ENCODE assay signal across 23 mouse cellular contexts in genomic region chr11:116055873-116056272, GRCm38 (mm10). TPM values are rescaled to one million over a fixed set of nuclear protein-coding genes. Genes with fewer than 3 reads are reported as not detected.
DNase-seq lines count a peak whose midpoint lies in the region; ATAC-seq lines count a peak whose summit lies in the region.
"Had no signal": no experiment of that assay in that cellular context is flagged by ENCODE, and none has a peak within 500 bp of the region (broad histone marks: within the 10 kb centered on the region; RNA-seq: fewer than 3 reads in every experiment).

No protein-coding gene starts in this region.

- H3K4me1 ChIP-seq in liver, embryonic 12.5 days: peaks cover 60% of the 10 kb centered on the region
- H3K4me1 ChIP-seq in liver, embryonic 11.5 days (replicated peaks; ENCODE audit: control insufficient read depth, insufficient read depth, low read length): peaks cover 35% of the 10 kb centered on the region
- peaks cover 52% of the 10 kb centered on the region for H3K4me1 ChIP-seq in liver, embryonic 15.5 days (replicated peaks)
- H3K4me1 ChIP-seq: embryonic facial prominence, embryonic 12.5 days; embryonic facial prominence, embryonic 15.5 days; forebrain, embryonic 10.5 days; forebrain, embryonic 13.5 days; hindbrain, embryonic 12.5 days; hindbrain, embryonic 15.5 days had no signal

- 66% methylated on average over 11 of the region's 11 CpGs for WGBS in liver, embryonic 12.5 days (ENCODE audit: insufficient replicate concordance)
- WGBS in liver, embryonic 11.5 days: 74% methylated on average over 11 of the region's 11 CpGs
- WGBS in liver, embryonic 15.5 days (ENCODE audit: insufficient replicate concordance): 56% methylated on average over 11 of the region's 11 CpGs

- H3K9ac ChIP-seq in liver, embryonic 12.5 days: no peak overlapping the region
- H3K9ac ChIP-seq in liver, embryonic 11.5 days (ENCODE audit: low read depth, low read length): no peak overlapping the region
- H3K9ac ChIP-seq in liver, embryonic 15.5 days: no peak overlapping the region
- H3K9ac ChIP-seq: embryonic facial prominence, embryonic 12.5 days; embryonic facial prominence, embryonic 15.5 days; forebrain, embryonic 13.5 days; hindbrain, embryonic 12.5 days; hindbrain, embryonic 15.5 days had no signal

- ATAC-seq in liver, embryonic 12.5 days: no peak
- ATAC-seq in liver, embryonic 11.5 days (replicated peaks; ENCODE audit: low FRiP score): no peak
- ATAC-seq in erythroid progenitor cell, adult 5-6 weeks (replicated peaks; ENCODE audit: low FRiP score, poor library complexity, severe bottlenecking): peak; percentile 58
- no peak for ATAC-seq in liver, embryonic 15.5 days (ENCODE audit: insufficient read depth)
- ATAC-seq: CD4-positive, CD25-positive, alpha-beta regulatory T cell, adult 4 months; forebrain, embryonic 13.5 days; forebrain, embryonic 16.5 days had no signal

- H3K4me3 ChIP-seq in liver, embryonic 12.5 days: no peak overlapping the region
- H3K4me3 ChIP-seq in liver, embryonic 11.5 days (ENCODE audit: low read depth, low read length): no peak overlapping the region
- no peak overlapping the region for H3K4me3 ChIP-seq in liver, embryonic 15.5 days (replicated peaks)
- H3K4me3 ChIP-seq: embryonic facial prominence, embryonic 12.5 days; embryonic facial prominence, embryonic 15.5 days; erythroblast, embryonic 14.5 days; forebrain, embryonic 10.5 days; forebrain, embryonic 13.5 days; hindbrain, embryonic 12.5 days; hindbrain, embryonic 15.5 days had no signal

- H3K9me3 ChIP-seq in liver, embryonic 12.5 days (replicated peaks): no peaks in the 10 kb centered on the region
- no peaks in the 10 kb centered on the region for H3K9me3 ChIP-seq in liver, embryonic 11.5 days (ENCODE audit: control insufficient read depth, low read length)
- no peaks in the 10 kb centered on the region for H3K9me3 ChIP-seq in liver, embryonic 15.5 days (replicated peaks)
- H3K9me3 ChIP-seq: embryonic facial prominence, embryonic 12.5 days; embryonic facial prominence, embryonic 15.5 days; forebrain, embryonic 10.5 days; forebrain, embryonic 13.5 days; hindbrain, embryonic 12.5 days; hindbrain, embryonic 15.5 days had no signal

- no peaks in the 10 kb centered on the region for H3K27me3 ChIP-seq in liver, embryonic 12.5 days (replicated peaks)
- no peaks in the 10 kb centered on the region for H3K27me3 ChIP-seq in liver, embryonic 11.5 days (replicated peaks; ENCODE audit: control insufficient read depth, insufficient read depth, low read length)
- H3K27me3 ChIP-seq in liver, embryonic 15.5 days: no peaks in the 10 kb centered on the region
- H3K27me3 ChIP-seq: embryonic facial prominence, embryonic 12.5 days; embryonic facial prominence, embryonic 15.5 days; forebrain, embryonic 13.5 days; hindbrain, embryonic 12.5 days; hindbrain, embryonic 15.5 days had no signal

- DNase-seq in liver, embryonic 11.5 days (ENCODE audit: low spot score): no peak
- DNase-seq in right cerebral cortex, postnatal 36 days (ENCODE audit: low spot score in 2 of 2): no peak
- DNase-seq in right cerebral cortex, postnatal 10 days (ENCODE audit: low spot score in 2 of 2): no peak
- DNase-seq: adrenal gland, adult 2 months; adrenal gland, postnatal 25 days; cerebellum, adult 18-20 months; cerebellum, adult 9-10 months; cerebellum, postnatal 25 days; gastrocnemius, postnatal 14 days; heart, adult 11 months had no signal

- H3K4me2 ChIP-seq in liver, embryonic 12.5 days: no peak overlapping the region
- H3K4me2 ChIP-seq in liver, embryonic 11.5 days: no peak overlapping the region
- H3K4me2 ChIP-seq in liver, embryonic 15.5 days: 0 out of 2 replicates have a peak overlapping the region, but pooled peaks have one; percentile 2
- H3K4me2 ChIP-seq: embryonic facial prominence, embryonic 12.5 days; embryonic facial prominence, embryonic 15.5 days; forebrain, embryonic 13.5 days; heart, embryonic 11.5 days; hindbrain, embryonic 12.5 days; hindbrain, embryonic 15.5 days had no signal

- peaks cover 99% of the 10 kb centered on the region for H3K36me3 ChIP-seq in liver, embryonic 12.5 days
- H3K36me3 ChIP-seq in liver, embryonic 11.5 days (ENCODE audit: control insufficient read depth, insufficient read depth, low read length): peaks cover 80% of the 10 kb centered on the region
- peaks cover 98% of the 10 kb centered on the region for H3K36me3 ChIP-seq in liver, embryonic 15.5 days (replicated peaks)

- H3K27ac ChIP-seq in liver, embryonic 12.5 days: peak overlapping the region; percentile 78; the same call in 1 of the 2 replicates
- no peak overlapping the region for H3K27ac ChIP-seq in liver, embryonic 11.5 days (ENCODE audit: low read depth, low read length)
- H3K27ac ChIP-seq in liver, embryonic 15.5 days (replicated peaks): no peak overlapping the region
- H3K27ac ChIP-seq: embryonic facial prominence, embryonic 12.5 days; embryonic facial prominence, embryonic 15.5 days; forebrain, embryonic 10.5 days; forebrain, embryonic 13.5 days; hindbrain, embryonic 12.5 days; hindbrain, embryonic 15.5 days had no signal

RNA-seq across cellular contexts. Expression of gene Unc13d, which starts 21.9 kb away (rescaled TPM):
- polyA plus RNA-seq in liver, embryonic 12.5 days (2016; fragmentation: Nextera tagmentation; extraction: Ambion mirVana): 48.9 and 50.1 TPM in 2 replicates
- polyA plus RNA-seq in liver, embryonic 11.5 days (2014; fragmentation: Nextera tagmentation; extraction: Ambion mirVana): 44.8 and 45.3 TPM in 2 replicates
- total RNA-seq in erythroid progenitor cell, adult 5-6 weeks (2015; ENCODE audit: low replicate concordance): 2.5 and 6.5 TPM in 2 replicates
- 1.9 and 2.1 TPM in 2 replicates for total RNA-seq in erythroid progenitor cell, adult 5-6 weeks (2017; ENCODE audit: low replicate concordance)
- polyA plus RNA-seq in liver, embryonic 15.5 days (2015; fragmentation: Nextera tagmentation; extraction: Ambion mirVana): 21.4 and 23.3 TPM in 2 replicates

RNA-seq across cellular contexts. Expression of gene Unk, which starts 25.8 kb away (rescaled TPM):
- 18.7 and 20.2 TPM in 2 replicates for polyA plus RNA-seq in liver, embryonic 12.5 days (2016; fragmentation: Nextera tagmentation; extraction: Ambion mirVana)
- 28.9 and 34.1 TPM in 2 replicates for polyA plus RNA-seq in liver, embryonic 11.5 days (2014; fragmentation: Nextera tagmentation; extraction: Ambion mirVana)
- 12.2 and 15.1 TPM in 2 replicates for total RNA-seq in erythroid progenitor cell, adult 5-6 weeks (2015; ENCODE audit: low replicate concordance)
- total RNA-seq in erythroid progenitor cell, adult 5-6 weeks (2017; ENCODE audit: low replicate concordance): 24.3 and 29.4 TPM in 2 replicates
- polyA plus RNA-seq in liver, embryonic 15.5 days (2015; fragmentation: Nextera tagmentation; extraction: Ambion mirVana): 10.1 and 11.6 TPM in 2 replicates

RNA-seq across cellular contexts. Expression of gene H3f3b, which starts 28.1 kb away (rescaled TPM):
- polyA plus RNA-seq in liver, embryonic 12.5 days (2016; fragmentation: Nextera tagmentation; extraction: Ambion mirVana): 816 and 835 TPM in 2 replicates
- 1,141 and 1,182 TPM in 2 replicates for polyA plus RNA-seq in liver, embryonic 11.5 days (2014; fragmentation: Nextera tagmentation; extraction: Ambion mirVana)
- 711 and 715 TPM in 2 replicates for total RNA-seq in erythroid progenitor cell, adult 5-6 weeks (2015; ENCODE audit: low replicate concordance)
- 555 and 685 TPM in 2 replicates for total RNA-seq in erythroid progenitor cell, adult 5-6 weeks (2017; ENCODE audit: low replicate concordance)
- 540 and 595 TPM in 2 replicates for polyA plus RNA-seq in liver, embryonic 15.5 days (2015; fragmentation: Nextera tagmentation; extraction: Ambion mirVana)

RNA-seq across cellular contexts. Expression of gene Wbp2, which starts 30.9 kb away (rescaled TPM):
- polyA plus RNA-seq in liver, embryonic 12.5 days (2016; fragmentation: Nextera tagmentation; extraction: Ambion mirVana): 76.4 and 77.8 TPM in 2 replicates
- 98.8 and 105 TPM in 2 replicates for polyA plus RNA-seq in liver, embryonic 11.5 days (2014; fragmentation: Nextera tagmentation; extraction: Ambion mirVana)
- total RNA-seq in erythroid progenitor cell, adult 5-6 weeks (2015; ENCODE audit: low replicate concordance): 114 and 127 TPM in 2 replicates
- total RNA-seq in erythroid progenitor cell, adult 5-6 weeks (2017; ENCODE audit: low replicate concordance): 43.8 and 56.9 TPM in 2 replicates
- 83.9 and 93.0 TPM in 2 replicates for polyA plus RNA-seq in liver, embryonic 15.5 days (2015; fragmentation: Nextera tagmentation; extraction: Ambion mirVana)

RNA-seq across cellular contexts. Expression of gene Galk1, which starts 43.4 kb away (rescaled TPM):
- 187 and 200 TPM in 2 replicates for polyA plus RNA-seq in liver, embryonic 12.5 days (2016; fragmentation: Nextera tagmentation; extraction: Ambion mirVana)
- polyA plus RNA-seq in liver, embryonic 11.5 days (2014; fragmentation: Nextera tagmentation; extraction: Ambion mirVana): 299 and 304 TPM in 2 replicates
- 3.4 TPM in 1 of 2 replicates, not detected in the other for total RNA-seq in erythroid progenitor cell, adult 5-6 weeks (2015; ENCODE audit: low replicate concordance)
- total RNA-seq in erythroid progenitor cell, adult 5-6 weeks (2017; ENCODE audit: low replicate concordance): 1.3 and 5.1 TPM in 2 replicates
- polyA plus RNA-seq in liver, embryonic 15.5 days (2015; fragmentation: Nextera tagmentation; extraction: Ambion mirVana): 168 and 190 TPM in 2 replicates
